Mouse (Mus musculus) ES-Bruce4 (cell line): ENCODE measurements around the gene Vmn1r44.

Experiments used
- CTCF ChIP-seq: IDR thresholded peaks from one replicate; pipeline ENCODE4 v1.8.1; 2011; ENCODE audit warnings: low read depth, low read length
- EP300 ChIP-seq: IDR thresholded peaks from 2 replicates; pipeline ENCODE4 v1.6.1; 2011; ENCODE audit warnings: low read depth, low read length; ENCODE audit not compliant: insufficient read depth
- POLR2A ChIP-seq: IDR thresholded peaks from one replicate; pipeline ENCODE4 v1.8.1; 2011; ENCODE audit warnings: low read length; ENCODE audit not compliant: insufficient read depth

GRCm38 (mm10) chr6:89883360-89883759 is at the start of gene Vmn1r44:
- TF ChIP-seq CTCF (no peak), POLR2A (no peak), EP300 (no peak)
